Mouse (Mus musculus) G1E (cell line): ENCODE measurements at regions not wholly inside any gene's neighbourhood (a gene's known extent, or its start where the extent isn't known, plus 50 kb on each side); places are given as distances from the start of the nearest gene placed in this dataset.

Experiments used
- CTCF ChIP-seq: IDR thresholded peaks from 2 replicates; pipeline ENCODE4 v1.5.1; 2012; ENCODE audit warnings: low read depth, low read length, inconsistent platforms, mixed read lengths
- GATA1 ChIP-seq: IDR thresholded peaks from 2 replicates; pipeline ENCODE4 v1.6.1; 2012; ENCODE audit warnings: borderline replicate concordance, low read length, inconsistent platforms, mixed read lengths
- GATA2 ChIP-seq: IDR thresholded peaks from 2 replicates; pipeline ENCODE4 v1.6.1; 2012; ENCODE audit warnings: low read depth, low read length, inconsistent platforms, borderline replicate concordance
- POLR2AphosphoS5 ChIP-seq: IDR thresholded peaks from 2 replicates; pipeline ENCODE4 v1.6.1; 2012; ENCODE audit warnings: low read depth, low read length, inconsistent platforms; ENCODE audit not compliant: insufficient replicate concordance

GRCm38 (mm10) chr4:153767713-153768112, 189.3 kb upstream of the A430005L14Rik start:
- no peak for TF ChIP-seq CTCF
- no peak for TF ChIP-seq GATA1
- TF ChIP-seq GATA2, result no peak
- no peak for TF ChIP-seq POLR2AphosphoS5
